Mouse (Mus musculus) frontal cortex, postnatal 25 days (tissue): ENCODE data around the gene Olfr1291-ps1.

Experiments used
- DNase-seq, 2 experiments: peaks; one replicate each; pipeline ENCODE4 v3.0.0; 2022; ENCODE audit warnings: low spot score in 2 of 2

The Olfr1291-ps1 gene

DNA sequence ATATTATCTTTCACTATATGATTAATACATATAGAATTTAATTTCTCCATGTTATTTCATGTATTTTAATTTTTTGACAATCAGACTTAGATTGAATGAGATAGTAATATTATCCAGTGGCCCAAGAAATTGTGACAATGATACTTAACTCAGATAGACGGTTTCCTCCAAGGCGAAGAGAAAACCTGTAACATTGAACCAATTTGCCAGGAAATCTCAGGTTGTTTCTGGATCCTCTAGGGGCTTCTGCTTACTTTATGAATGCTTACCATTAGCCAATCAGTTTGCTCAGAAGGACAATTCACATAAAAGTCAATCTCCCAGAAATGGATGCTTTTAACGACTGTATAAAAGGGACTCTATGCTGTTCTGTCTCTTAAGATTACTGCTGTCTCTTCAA is at the start of gene Olfr1291-ps1:
Gene Olfr1291-ps1, plus strand, starts transcription at position 301 of the 400 bp plus-strand sequence.
- no peak for DNase-seq

DNA sequence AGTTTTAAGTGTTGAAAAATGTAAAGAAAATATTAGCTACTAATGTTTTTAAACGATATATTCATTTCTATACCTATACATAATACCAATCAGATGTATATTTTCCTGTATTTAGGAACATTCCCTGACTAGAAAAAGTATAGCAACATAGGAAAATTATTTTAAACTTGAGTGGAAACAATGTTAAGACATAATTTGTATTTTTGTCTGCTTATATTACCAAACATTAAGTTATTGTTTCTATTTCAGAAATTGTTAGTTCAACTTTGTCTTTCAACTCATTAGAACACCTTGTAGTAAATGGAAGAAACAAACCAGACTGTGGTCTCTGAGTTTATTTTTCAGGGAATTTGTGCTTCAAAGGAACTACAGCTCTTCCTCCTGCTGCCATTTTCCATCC is 48.1 kb upstream of the Olfr1291-ps1 start, which contains the start of gene Olfr1287:
Gene Olfr1287, plus strand, starts transcription at position 301 of the 400 bp plus-strand sequence.
- no peak for DNase-seq

DNA sequence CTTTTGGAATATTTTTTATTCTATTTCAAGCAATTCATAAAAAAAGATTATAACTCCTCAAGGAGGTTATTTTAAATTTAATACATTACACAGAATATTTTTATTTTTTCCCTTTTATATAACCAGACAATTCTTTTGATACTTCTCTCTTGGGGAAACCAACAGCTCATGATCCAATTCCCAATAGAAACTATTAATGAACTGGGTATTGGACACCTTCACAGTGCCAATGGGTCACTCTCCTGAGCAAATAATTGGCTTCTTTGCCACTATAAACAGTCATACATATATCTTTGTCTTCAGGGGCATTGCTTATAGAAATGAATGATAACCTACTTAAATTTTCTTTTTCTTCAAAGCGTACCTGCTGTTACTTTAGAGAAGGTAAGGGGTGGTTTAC is 23.2 kb upstream of the Olfr1291-ps1 start, which contains the start of gene Olfr1288:
Gene Olfr1288, plus strand, starts transcription at position 301 of the 400 bp plus-strand sequence.
- DNase-seq: no peak

DNA sequence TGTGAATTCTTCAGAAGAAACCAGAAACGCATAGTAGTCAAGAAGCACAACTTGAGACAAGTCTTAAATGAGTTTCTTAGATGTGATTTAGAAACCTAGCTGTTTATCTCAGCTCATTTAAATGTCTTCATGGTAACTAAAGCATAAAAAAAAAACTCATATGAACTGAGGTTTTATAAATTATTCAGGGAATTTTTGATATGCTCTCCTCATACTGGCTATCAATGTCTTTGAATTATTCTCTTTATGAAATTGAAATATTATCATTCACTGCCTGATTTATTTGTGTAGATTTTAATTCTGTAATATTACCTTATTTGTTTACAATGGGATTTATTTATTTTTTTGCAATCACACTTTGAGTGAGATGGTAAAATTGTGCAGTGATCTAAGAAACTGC is 16.5 kb upstream of the Olfr1291-ps1 start, which contains the start of gene Olfr1289:
Gene Olfr1289, plus strand, starts transcription at position 301 of the 400 bp plus-strand sequence.
- DNase-seq: no peak

DNA sequence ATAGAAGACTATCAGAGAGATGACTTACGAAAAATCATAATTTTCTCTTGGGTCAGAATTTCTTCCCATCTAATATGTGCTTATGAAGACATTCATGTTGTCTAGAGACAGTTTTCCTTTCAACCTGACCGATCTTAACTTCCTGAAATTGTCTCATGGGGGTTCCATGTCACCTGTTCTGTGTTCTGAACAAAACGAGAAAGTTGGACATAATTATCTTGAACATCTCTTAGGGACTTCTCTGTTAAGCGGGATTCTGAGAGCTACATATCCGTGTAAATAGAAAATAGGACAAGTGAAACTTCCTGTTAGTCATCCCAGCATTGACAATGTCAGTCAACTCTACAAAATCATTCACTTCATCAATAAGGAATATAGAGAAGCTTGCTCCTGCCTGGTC is 3.3 kb upstream of the Olfr1291-ps1 start, which contains the start of gene Olfr1290:
Gene Olfr1290, minus strand, starts transcription at position 101 of the 400 bp plus-strand sequence.
- DNase-seq: no peak

DNA sequence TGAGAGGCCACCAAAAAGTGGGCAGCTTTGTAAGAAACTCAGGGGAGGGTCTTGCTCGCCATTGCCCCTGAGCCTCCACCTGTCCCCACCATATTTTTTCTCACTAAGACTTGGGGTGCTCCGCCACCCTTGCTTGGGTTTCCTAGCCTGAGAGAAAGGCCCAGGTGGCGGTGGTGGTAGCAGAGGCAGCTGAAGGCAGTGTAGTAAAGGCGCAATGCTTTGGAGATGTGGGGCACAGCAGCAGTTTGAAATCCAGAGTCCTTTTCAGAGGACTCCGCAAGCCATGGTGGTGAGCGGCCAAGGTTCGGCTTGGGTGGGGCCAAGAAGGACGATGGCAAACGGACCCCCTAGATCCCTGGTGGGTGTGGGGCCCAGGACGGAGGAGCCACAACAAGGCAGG is 20.5 kb downstream of the Olfr1291-ps1 start:
- DNase-seq: no peak

DNA sequence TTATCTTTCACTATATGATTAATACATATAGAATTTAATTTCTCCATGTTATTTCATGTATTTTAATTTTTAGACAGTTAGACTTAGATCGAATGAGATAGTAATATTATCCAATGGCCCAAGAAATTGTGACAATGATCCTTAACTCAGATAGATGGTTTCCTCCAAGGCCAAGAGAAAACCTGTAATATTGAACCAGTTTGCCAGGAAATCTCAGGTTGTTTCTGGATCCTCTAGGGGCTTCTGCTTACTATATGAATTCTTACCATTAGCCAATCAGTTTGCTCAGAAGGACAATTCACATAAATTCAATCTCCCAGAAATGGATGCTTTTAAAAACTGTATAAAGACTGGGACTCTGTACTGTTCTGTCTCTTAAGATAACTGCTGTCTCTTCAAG is 27.9 kb downstream of the Olfr1291-ps1 start, which contains the start of gene Olfr1293-ps:
Gene Olfr1293-ps, plus strand, starts transcription at position 301 of the 400 bp plus-strand sequence.
- DNase-seq: no peak

DNA sequence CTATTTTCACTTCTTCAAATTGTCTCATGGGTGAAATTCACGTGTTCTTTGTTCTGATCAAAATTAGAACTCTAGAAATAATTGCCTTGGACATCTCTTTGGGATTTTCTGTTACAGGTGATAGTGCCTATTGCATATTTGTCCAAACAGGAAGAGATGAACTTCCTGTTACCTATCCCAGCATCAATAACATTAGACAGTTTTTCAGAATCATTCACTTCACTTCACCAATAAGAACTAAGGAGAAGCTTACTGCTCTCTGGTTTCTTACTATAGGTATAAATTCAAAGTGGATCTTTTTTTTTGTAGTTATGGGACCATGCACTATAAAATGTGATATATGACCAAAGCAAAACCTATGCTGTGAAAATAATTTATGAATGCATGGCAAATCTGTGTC is 43.2 kb downstream of the Olfr1291-ps1 start, which contains the start of gene Olfr1294:
Gene Olfr1294, minus strand, starts transcription at position 101 of the 400 bp plus-strand sequence.
- DNase-seq: no peak
